Mouse (Mus musculus) MEL (cell line): ENCODE data around the gene Dync1i2.

Source experiments
- E2F4 ChIP-seq: IDR thresholded peaks from 2 replicates; pipeline ENCODE4 v1.6.1; 2011; ENCODE audit warnings: low read depth, low read length, improper control_type of control experiment, borderline replicate concordance
- MYB ChIP-seq: IDR thresholded peaks from 2 replicates; pipeline ENCODE4 v1.6.1; 2011; ENCODE audit warnings: mild to moderate bottlenecking, low read depth, low read length, improper control_type of control experiment

DNA sequence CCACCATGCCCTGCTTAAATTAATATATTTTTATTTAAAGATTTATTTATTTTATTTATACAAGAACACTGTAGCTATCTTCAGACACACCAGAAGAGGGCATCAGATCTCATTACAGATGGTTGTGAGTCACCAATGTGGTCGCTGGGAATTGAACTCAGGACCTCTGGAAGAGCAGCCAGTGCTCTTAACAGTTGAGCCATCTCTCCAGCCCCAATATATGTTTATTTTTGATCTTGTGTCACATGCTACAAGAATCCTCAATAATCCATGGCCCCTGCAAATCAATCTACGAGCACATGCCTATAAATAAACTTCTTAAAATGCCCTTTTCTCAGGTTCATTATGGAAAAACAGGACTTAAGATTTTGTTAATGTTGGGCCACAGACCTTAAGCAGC lies 410 bp upstream of the Dync1i2 start:
- TF ChIP-seq MYB (no peak), E2F4 (no peak)
